Mouse (Mus musculus) cerebellum, adult 11 months (tissue): ENCODE results near the gene Bmp6.
A peak's percentile ranks its signal among the peaks of the same experiment; 100 is the strongest.

ENCODE experiments used
- DNase-seq: peaks from one replicate; pipeline ENCODE4 v3.0.0; 2022

Gene Bmp6

GRCm38 (mm10) chr13:38344713-38345430 is at the start of gene Bmp6:
Gene Bmp6, plus strand, starts transcription at chr13:38345107.
- DNase-seq = peak; percentile 21

GRCm38 (mm10) chr13:38296166-38296565 is 48.7 kb upstream of the Bmp6 start:
- DNase-seq = no peak

- DNase-seq = no peak
Observed at GRCm38 (mm10) chr13:38296601-38297000, 48.3 kb upstream of the Bmp6 start.

- DNase-seq = no peak
Observed at GRCm38 (mm10) chr13:38311125-38311524, 33.8 kb upstream of the Bmp6 start.

- no peak for DNase-seq
Observed at GRCm38 (mm10) chr13:38312357-38313040, 32.4 kb upstream of the Bmp6 start.

- DNase-seq = no peak
Observed at GRCm38 (mm10) chr13:38314590-38314989, 30.3 kb upstream of the Bmp6 start.

GRCm38 (mm10) chr13:38318418-38318817 is 26.5 kb upstream of the Bmp6 start:
- DNase-seq = no peak

GRCm38 (mm10) chr13:38320354-38320753 is 24.6 kb upstream of the Bmp6 start:
- DNase-seq = no peak

GRCm38 (mm10) chr13:38324452-38324851 is 20.5 kb upstream of the Bmp6 start:
- no peak for DNase-seq

GRCm38 (mm10) chr13:38327377-38327776 is 17.5 kb upstream of the Bmp6 start:
- no peak for DNase-seq

GRCm38 (mm10) chr13:38333496-38333895 is 11.4 kb upstream of the Bmp6 start:
- no peak for DNase-seq

GRCm38 (mm10) chr13:38342598-38342997 is 2.3 kb upstream of the Bmp6 start:
- DNase-seq = no peak

GRCm38 (mm10) chr13:38343202-38343601 is 1.7 kb upstream of the Bmp6 start:
- DNase-seq = no peak

- DNase-seq = no peak
Observed at GRCm38 (mm10) chr13:38345431-38345820, 519 bp downstream of the Bmp6 start.

- DNase-seq = no peak
Observed at GRCm38 (mm10) chr13:38346096-38346915, 1.4 kb downstream of the Bmp6 start.

GRCm38 (mm10) chr13:38347021-38347774 is 2.3 kb downstream of the Bmp6 start:
- DNase-seq = no peak

GRCm38 (mm10) chr13:38347775-38348135 is 2.8 kb downstream of the Bmp6 start:
- DNase-seq = no peak

- DNase-seq = no peak
Observed at GRCm38 (mm10) chr13:38349046-38349445, 4.1 kb downstream of the Bmp6 start.

- no peak for DNase-seq
Observed at GRCm38 (mm10) chr13:38349818-38350217, 4.9 kb downstream of the Bmp6 start.

GRCm38 (mm10) chr13:38351996-38352395 is 7.1 kb downstream of the Bmp6 start:
- DNase-seq = no peak

- no peak for DNase-seq
Observed at GRCm38 (mm10) chr13:38352986-38353385, 8.1 kb downstream of the Bmp6 start.

- no peak for DNase-seq
Observed at GRCm38 (mm10) chr13:38353420-38354255, 8.7 kb downstream of the Bmp6 start.
